Mouse (Mus musculus) MN1 (cell line): Measurements from ENCODE around the gene Sost.
"Not testable (repeated sequence)": the region's sequence is repeated elsewhere in the genome, so short reads cannot be mapped to it uniquely, and the experiment has no call there.

ENCODE experiments used
- DNase-seq: peaks from one replicate; pipeline ENCODE4 v3.0.0-alpha.2; 2016; ENCODE audit warnings: low spot score

Sost gene

DNA sequence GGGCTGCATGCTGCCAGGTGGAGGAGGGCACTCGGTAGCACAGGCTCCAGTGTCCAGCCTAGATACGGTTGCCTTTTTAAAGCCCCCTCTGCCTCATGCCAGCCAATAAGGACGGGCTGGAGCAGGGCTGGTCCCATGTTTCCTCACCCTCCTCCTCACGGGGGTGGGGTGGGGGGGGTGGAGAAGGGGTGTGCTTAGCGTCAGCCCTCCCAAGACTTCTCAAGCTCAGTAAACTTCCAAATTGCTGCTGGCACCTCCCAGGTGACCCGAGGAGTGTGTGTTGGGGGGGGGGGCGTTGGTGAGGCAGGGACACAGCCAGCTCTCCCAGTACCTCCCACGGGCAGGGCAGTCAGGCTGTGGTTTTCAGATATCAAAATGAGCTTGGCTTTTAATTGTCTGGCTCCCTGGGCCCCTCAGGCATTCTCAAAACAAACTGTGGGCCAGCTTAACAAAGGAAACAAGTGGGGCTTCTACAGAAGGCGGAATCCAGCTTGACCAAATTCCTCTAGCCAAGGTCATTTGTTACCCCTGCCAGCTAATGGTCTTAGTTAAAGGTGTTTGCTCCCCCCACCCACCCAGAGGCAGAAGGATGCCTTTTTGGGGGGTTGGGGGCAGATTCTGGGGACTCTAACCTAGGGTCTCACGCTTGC is at the start of gene Sost:
Sost (minus strand) TSS at position 51 of the 650 bp plus-strand sequence.
- no peak for DNase-seq

- no peak for DNase-seq
These were observed 49.3 kb upstream of the Sost start for GRCm38 (mm10) chr11:102016136-102016535.

DNA sequence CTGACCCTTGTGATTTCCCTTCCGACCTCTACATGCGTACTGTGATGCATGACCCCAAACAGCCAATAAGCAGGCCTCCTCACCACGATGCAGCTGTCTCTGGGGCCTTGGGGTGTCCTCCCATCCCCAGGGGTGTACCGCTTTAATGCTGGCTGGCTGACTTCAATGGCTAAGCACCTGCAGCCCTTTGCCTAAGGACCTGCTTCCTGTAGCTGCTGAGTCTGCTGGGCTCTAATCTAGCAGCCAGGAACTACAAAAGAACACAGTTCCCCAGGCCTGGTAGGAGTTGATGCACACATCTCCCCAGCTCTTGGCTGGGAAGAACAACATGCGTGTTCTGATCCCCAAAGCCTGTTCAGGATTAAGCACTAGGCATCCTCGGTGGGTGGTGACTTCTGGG is 48.7 kb upstream of the Sost start:
- DNase-seq: no peak

DNA sequence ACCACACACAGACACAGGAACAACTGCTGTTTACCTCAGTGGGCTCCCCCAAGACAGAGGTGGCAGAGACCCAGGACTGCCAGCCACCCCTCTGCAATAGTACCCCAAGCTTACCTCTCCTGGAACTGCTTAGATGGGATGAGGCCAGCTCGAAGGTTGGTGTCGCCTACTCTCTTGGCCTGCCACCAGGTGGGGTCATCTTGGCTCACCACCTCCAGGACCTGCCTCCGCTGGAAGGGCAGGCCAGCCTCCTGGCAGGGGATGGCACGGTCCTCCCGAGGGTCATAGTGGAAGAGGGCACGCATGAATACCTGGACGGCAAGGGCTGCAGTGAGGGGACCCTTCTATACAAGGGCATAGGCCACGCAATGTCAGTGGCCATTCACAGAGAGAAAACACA is 46.4 kb upstream of the Sost start:
- DNase-seq: no peak

- no peak for DNase-seq
These were observed 44.7 kb upstream of the Sost start for GRCm38 (mm10) chr11:102011510-102011909.

- DNase-seq: no peak
These were observed 43.3 kb upstream of the Sost start for GRCm38 (mm10) chr11:102010140-102010539.

GRCm38 (mm10) chr11:102008954-102009637 is 42.3 kb upstream of the Sost start:
- no peak for DNase-seq

DNA sequence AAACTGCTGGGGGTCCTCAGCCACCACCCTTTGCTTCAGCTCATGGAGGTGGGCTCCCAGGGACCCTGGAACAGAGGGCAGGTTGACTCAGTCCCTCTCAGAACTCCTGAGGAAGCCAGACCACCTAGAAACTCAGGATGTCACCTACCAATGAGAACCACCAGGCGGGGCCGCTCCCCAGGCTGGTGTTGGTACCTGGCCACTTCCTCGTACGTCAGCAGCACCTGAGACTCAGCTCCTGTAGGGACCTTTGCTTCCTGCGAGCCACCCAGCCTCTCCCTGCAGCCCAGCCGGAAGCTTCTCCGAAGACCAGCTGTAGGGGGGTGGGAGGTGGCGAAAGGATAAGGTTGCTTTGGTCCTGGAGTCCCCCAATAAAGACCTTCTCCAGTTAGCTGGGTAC is 41.6 kb upstream of the Sost start:
- no peak for DNase-seq

GRCm38 (mm10) chr11:102006688-102007087 is 39.9 kb upstream of the Sost start:
- no peak for DNase-seq

GRCm38 (mm10) chr11:102006271-102006670 is 39.5 kb upstream of the Sost start:
- DNase-seq: no peak

DNA sequence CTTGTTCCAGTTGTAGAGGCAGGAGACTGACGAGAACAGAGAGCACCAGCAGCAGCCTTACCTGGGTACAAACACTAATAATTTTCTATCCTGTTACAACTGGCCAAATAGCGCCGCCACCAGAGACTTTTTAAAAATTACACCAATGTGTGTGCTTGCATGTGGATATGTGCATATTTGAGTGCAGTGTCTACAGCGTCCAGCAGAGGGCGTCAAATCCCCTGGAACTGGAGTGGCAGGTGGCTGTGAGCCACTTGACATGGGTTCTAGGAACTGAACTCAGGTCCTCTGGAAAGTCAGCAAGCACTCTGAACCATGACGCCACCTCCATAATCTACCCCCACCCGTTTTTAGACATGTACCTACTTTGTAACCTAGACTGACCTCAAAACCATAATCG is 37.4 kb upstream of the Sost start:
- DNase-seq: no peak

- no peak for DNase-seq
These were observed 32.7 kb upstream of the Sost start for GRCm38 (mm10) chr11:101999466-101999865.

DNA sequence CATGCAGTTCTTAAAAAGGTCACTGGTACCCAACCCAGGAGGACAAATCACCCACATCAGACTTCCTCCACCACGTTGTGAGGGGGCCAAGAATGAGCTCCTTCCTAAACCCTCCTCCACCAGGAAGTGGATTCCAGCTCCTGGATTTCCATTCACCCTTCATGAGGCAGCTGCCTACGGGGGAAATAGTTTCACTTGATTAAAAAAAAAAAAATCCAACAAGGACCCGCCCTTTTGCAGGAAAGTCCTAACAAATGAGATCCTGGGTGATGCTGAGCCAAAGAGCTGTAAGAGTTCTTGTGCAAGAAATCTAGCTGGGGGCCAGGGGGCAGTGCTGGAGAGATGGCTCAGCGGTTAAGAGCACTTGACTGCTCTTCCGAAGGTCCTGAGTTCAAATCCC is 31.4 kb upstream of the Sost start:
- no peak for DNase-seq

GRCm38 (mm10) chr11:101995938-101996337 is 29.1 kb upstream of the Sost start:
- DNase-seq: no peak

DNA sequence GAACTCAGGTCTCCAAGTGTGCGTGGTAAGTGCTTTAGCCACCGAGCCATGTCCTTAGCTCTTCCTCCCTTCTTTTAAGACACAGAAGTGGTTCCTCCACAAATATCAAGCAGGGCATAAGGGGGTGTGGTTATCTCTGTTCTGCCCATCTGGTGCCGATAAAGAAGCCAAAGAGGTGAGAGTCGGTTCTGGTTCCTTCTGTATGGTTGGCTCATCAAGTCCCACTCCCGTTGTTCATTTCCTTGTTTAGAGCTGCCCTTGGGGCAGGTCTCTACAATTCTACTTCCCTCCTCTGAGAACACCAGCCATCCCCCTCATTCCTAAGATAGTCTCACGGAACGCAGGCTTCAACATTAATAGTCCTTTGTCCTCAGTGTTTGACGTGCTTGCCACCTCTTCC is 27.3 kb upstream of the Sost start:
- DNase-seq: no peak

GRCm38 (mm10) chr11:101992411-101992810 is 25.6 kb upstream of the Sost start:
- no peak for DNase-seq

- DNase-seq: no peak
These were observed 25.0 kb upstream of the Sost start for GRCm38 (mm10) chr11:101991813-101992212.

DNA sequence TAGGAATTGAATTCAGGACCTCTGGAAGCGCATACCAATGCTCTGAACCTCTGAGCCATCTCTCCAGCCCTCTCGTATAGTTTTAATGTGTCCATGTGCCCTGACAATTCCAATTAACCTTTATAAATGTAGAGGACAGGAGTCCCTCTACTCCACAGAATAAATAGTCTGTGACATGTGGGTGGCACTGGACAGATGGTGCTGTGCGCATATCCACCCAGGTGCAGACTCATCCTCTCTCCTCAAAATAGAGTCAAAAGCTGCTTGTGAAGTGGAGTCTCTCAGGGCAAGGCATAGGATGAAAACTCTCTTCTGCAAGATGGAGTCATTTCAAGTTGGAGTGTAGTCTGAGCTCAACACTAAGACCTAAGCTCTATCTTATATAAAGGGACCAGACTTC is 23.4 kb upstream of the Sost start:
- no peak for DNase-seq

DNA sequence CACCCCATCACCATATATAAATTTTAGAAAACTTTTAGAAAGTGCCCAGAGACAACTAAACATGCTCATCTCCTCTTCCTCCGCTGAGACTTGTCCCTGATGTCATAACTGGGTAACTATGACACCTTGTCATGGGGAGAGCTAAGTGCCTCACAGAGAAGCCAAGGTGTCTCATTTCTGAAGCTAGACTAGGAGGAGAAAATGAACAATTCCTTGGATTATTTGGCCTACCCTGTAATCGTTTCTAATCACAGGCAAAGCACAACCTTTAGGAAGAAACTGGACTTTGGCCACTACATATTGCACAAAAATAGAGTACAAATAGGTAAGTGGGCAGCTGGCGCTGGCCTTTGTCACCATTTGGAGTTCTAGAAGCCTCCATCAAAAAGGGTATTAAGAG is 20.1 kb upstream of the Sost start, which contains the start of gene Dusp3:
Dusp3 (minus strand) TSS at position 101 of the 400 bp plus-strand sequence.
- no peak for DNase-seq

- DNase-seq: peak; percentile 88
These were observed 19.2 kb upstream of the Sost start for GRCm38 (mm10) chr11:101985990-101986389.

DNA sequence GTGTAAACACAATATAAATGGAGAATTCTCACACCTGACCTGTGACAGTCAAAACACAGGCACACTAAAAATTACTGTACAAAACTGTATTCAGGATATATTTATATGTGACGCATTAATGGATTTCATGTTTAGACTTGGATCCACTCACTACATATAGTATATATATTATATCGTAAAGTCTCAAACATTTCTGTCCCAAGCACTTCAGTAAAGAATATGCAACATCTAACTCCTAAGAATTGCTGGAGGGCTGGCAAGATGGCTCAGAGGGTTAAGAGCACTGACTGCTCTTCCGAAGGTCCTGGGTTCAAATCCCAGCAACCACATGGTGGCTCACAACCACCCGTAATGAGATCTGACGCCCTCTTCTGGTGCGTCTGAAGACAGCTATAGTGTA is 18.6 kb upstream of the Sost start:
- not testable (repeated sequence) for DNase-seq

GRCm38 (mm10) chr11:101984054-101985025 is 17.5 kb upstream of the Sost start, which contains the start of gene Cfap97d1:
Cfap97d1 (plus strand) TSS chr11:101984279.
- peak; percentile 95 for DNase-seq
